Mouse (Mus musculus) kidney, embryonic 14.5 days (tissue): ENCODE results near the gene Maml3. TPM values are rescaled to one million over a fixed set of nuclear protein-coding genes. Genes with fewer than 3 reads are reported as not detected.

Source experiments
- ATAC-seq: fragments of 200-750 bp; cut with Nextera tagmentation; 2 replicates; pipeline ENCODE4 v1.8.0; 2017; ENCODE audit warnings: moderate number of reproducible peaks, mild to moderate bottlenecking, moderate TSS enrichment, moderate library complexity; ENCODE audit not compliant: low FRiP score, low TSS enrichment
- H3K27ac ChIP-seq: fragments of 300-500 bp; sonication (generic); 2 replicates; pipeline ENCODE4 v1.5.1; 2014; ENCODE audit warnings: low read depth, mild to moderate bottlenecking, low read length, moderate library complexity, mixed read lengths
- H3K27me3 ChIP-seq: fragments of 300-500 bp; sonication (generic); 2 replicates; pipeline ENCODE4 v1.6.1; 2014; ENCODE audit warnings: mild to moderate bottlenecking, low read length; ENCODE audit not compliant: control insufficient read depth, insufficient read depth
- H3K36me3 ChIP-seq: fragments of 300-500 bp; sonication (generic); 2 replicates; pipeline ENCODE4 v1.6.1; 2014; ENCODE audit warnings: low read length, mixed read lengths; ENCODE audit not compliant: control insufficient read depth, insufficient read depth
- H3K4me1 ChIP-seq: fragments of 300-500 bp; sonication (generic); 2 replicates; pipeline ENCODE4 v1.6.1; 2014; ENCODE audit warnings: low read length, mixed read lengths; ENCODE audit not compliant: control insufficient read depth, insufficient read depth
- H3K4me2 ChIP-seq: fragments of 300-500 bp; sonication (generic); replicated peaks from 2 replicates; pipeline ENCODE4 v1.6.1; 2014; ENCODE audit warnings: low read depth, mild to moderate bottlenecking, low read length
- H3K4me3 ChIP-seq: fragments of 300-500 bp; sonication (generic); 2 replicates; pipeline ENCODE4 v1.5.1; 2014; ENCODE audit warnings: mild to moderate bottlenecking, low read length
- H3K9ac ChIP-seq: fragments of 300-500 bp; sonication (generic); 2 replicates; pipeline ENCODE4 v1.6.1; 2014; ENCODE audit warnings: low read depth, mild to moderate bottlenecking, low read length, moderate library complexity
- H3K9me3 ChIP-seq: fragments of 300-500 bp; sonication (generic); 2 replicates; pipeline ENCODE4 v1.6.1; 2016; ENCODE audit warnings: low read length; ENCODE audit not compliant: control insufficient read depth
- WGBS: fragments of 180-500 bp; shearing (Covaris S2); extraction: QIAGEN DNeasy Blood & Tissue Kit; methylation state at CpG from one replicate; pipeline ENCODE4 v1.1.7; 2014; 5-methylcytosine and 5-hydroxymethylcytosine counted together
- polyA plus RNA-seq: library from polyadenylated mRNA; unstranded; fragments of >200 nt; fragmentation: Nextera tagmentation; extraction: Ambion mirVana; gene quantifications from 2 replicates; pipeline ENCODE4 v1.2.1, GENCODE M21; 2014

The Maml3 gene
- polyA plus RNA-seq, 1 experiment from 2014 or later = 9.4 TPM

GRCm38 (mm10) chr3:52030114-52030513 lies 74.8 kb downstream of the Maml3 start:
- Histone ChIP-seq H3K27me3 (no peaks in the 10 kb centered on the region), H3K27ac (no peak overlapping the region), H3K36me3 (no peaks in the 10 kb centered on the region), H3K4me1 (peaks cover 30% of the 10 kb centered on the region), H3K9ac (no peak overlapping the region), H3K4me2 (peak overlapping the region; percentile 23; the same call in 1 of the 2 replicates), H3K9me3 (no peaks in the 10 kb centered on the region), H3K4me3 (no peak overlapping the region)
- ATAC-seq = no peak
- 52% methylated on average over 10 of the region's 10 CpGs for WGBS

- WGBS = 25% methylated on average over 12 of the region's 12 CpGs
- Histone ChIP-seq H3K4me1 (peaks cover 25% of the 10 kb centered on the region), H3K4me3 (no peak overlapping the region), H3K36me3 (no peaks in the 10 kb centered on the region), H3K27me3 (no peaks in the 10 kb centered on the region), H3K9ac (no peak overlapping the region), H3K27ac (no peak overlapping the region), H3K9me3 (no peaks in the 10 kb centered on the region), H3K4me2 (peak overlapping the region; percentile 23; the same call in 1 of the 2 replicates)
- ATAC-seq = no peak
Observed at GRCm38 (mm10) chr3:52029661-52030081, 75.2 kb downstream of the Maml3 start.

- H3K9me3 ChIP-seq = no peaks in the 10 kb centered on the region
- 61% methylated on average over 7 of the region's 7 CpGs for WGBS
- no peaks in the 10 kb centered on the region for H3K27me3 ChIP-seq
- no peak overlapping the region for H3K27ac ChIP-seq
- H3K36me3 ChIP-seq = no peaks in the 10 kb centered on the region
- H3K9ac ChIP-seq = no peak overlapping the region
- H3K4me1 ChIP-seq = peaks cover 9% of the 10 kb centered on the region
- ATAC-seq = no peak
- H3K4me2 ChIP-seq = no peak overlapping the region
- H3K4me3 ChIP-seq = no peak overlapping the region
Observed at GRCm38 (mm10) chr3:52027972-52028371, 76.9 kb downstream of the Maml3 start.

- Histone ChIP-seq H3K9ac (no peak overlapping the region), H3K9me3 (no peaks in the 10 kb centered on the region), H3K4me3 (no peak overlapping the region), H3K27ac (no peak overlapping the region), H3K36me3 (no peaks in the 10 kb centered on the region), H3K4me1 (no peaks in the 10 kb centered on the region), H3K27me3 (no peaks in the 10 kb centered on the region), H3K4me2 (no peak overlapping the region)
- ATAC-seq = no peak
- 56% methylated on average over 7 of the region's 7 CpGs for WGBS
Observed at GRCm38 (mm10) chr3:52022486-52022885, 82.4 kb downstream of the Maml3 start.

GRCm38 (mm10) chr3:52018103-52018439 lies 86.8 kb downstream of the Maml3 start:
- H3K36me3 ChIP-seq = no peaks in the 10 kb centered on the region
- no peak for ATAC-seq
- H3K9me3 ChIP-seq = no peaks in the 10 kb centered on the region
- H3K4me1 ChIP-seq = no peaks in the 10 kb centered on the region
- no peaks in the 10 kb centered on the region for H3K27me3 ChIP-seq
- no peak overlapping the region for H3K4me3 ChIP-seq
- no peak overlapping the region for H3K4me2 ChIP-seq
- WGBS = 85% methylated on average over 5 of the region's 5 CpGs
- no peak overlapping the region for H3K9ac ChIP-seq
- no peak overlapping the region for H3K27ac ChIP-seq

GRCm38 (mm10) chr3:52017439-52018102 lies 87.3 kb downstream of the Maml3 start:
- 55% methylated on average over 17 of the region's 17 CpGs for WGBS
- H3K27ac ChIP-seq = no peak overlapping the region
- no peak overlapping the region for H3K4me2 ChIP-seq
- H3K27me3 ChIP-seq = no peaks in the 10 kb centered on the region
- ATAC-seq = no peak
- no peaks in the 10 kb centered on the region for H3K4me1 ChIP-seq
- no peaks in the 10 kb centered on the region for H3K36me3 ChIP-seq
- no peak overlapping the region for H3K4me3 ChIP-seq
- H3K9me3 ChIP-seq = no peaks in the 10 kb centered on the region
- no peak overlapping the region for H3K9ac ChIP-seq

GRCm38 (mm10) chr3:52016178-52016577 lies 88.7 kb downstream of the Maml3 start:
- Histone ChIP-seq H3K36me3 (no peaks in the 10 kb centered on the region), H3K4me2 (no peak overlapping the region), H3K27me3 (no peaks in the 10 kb centered on the region), H3K4me1 (no peaks in the 10 kb centered on the region), H3K4me3 (no peak overlapping the region), H3K9ac (no peak overlapping the region), H3K27ac (no peak overlapping the region), H3K9me3 (no peaks in the 10 kb centered on the region)
- no peak for ATAC-seq
- 89% methylated on average over 3 of the region's 3 CpGs for WGBS

GRCm38 (mm10) chr3:52015556-52015955 lies 89.3 kb downstream of the Maml3 start:
- Histone ChIP-seq H3K4me3 (no peak overlapping the region), H3K9ac (no peak overlapping the region), H3K36me3 (no peaks in the 10 kb centered on the region), H3K27ac (no peak overlapping the region), H3K9me3 (no peaks in the 10 kb centered on the region), H3K27me3 (no peaks in the 10 kb centered on the region), H3K4me1 (no peaks in the 10 kb centered on the region), H3K4me2 (no peak overlapping the region)
- no peak for ATAC-seq
- WGBS = 80% methylated on average over 1 of the region's 1 CpGs

GRCm38 (mm10) chr3:52011032-52011710 lies 93.7 kb downstream of the Maml3 start:
- no peaks in the 10 kb centered on the region for H3K36me3 ChIP-seq
- ATAC-seq = no peak

More at GRCm38 (mm10) chr3:52011032-52011710, 93.7 kb downstream of the Maml3 start:
- Histone ChIP-seq H3K9ac (no peak overlapping the region), H3K4me3 (no peak overlapping the region), H3K27me3 (no peaks in the 10 kb centered on the region), H3K27ac (no peak overlapping the region), H3K9me3 (no peaks in the 10 kb centered on the region), H3K4me2 (no peak overlapping the region), H3K4me1 (0 out of 2 replicates have a peak, but pooled peaks cover 8% of the 10 kb centered on the region)
- WGBS = 66% methylated on average over 9 of the region's 9 CpGs
